Comparison of ENCODE assay signal across 11 mouse cellular contexts in genomic region chr13:77548386-77548695, GRCm38 (mm10).
DNase-seq lines count a peak whose midpoint lies in the region; ATAC-seq and TF ChIP-seq lines count a peak whose summit lies in the region.
"Had no signal": no experiment of that assay in that cellular context is flagged by ENCODE, and none has a peak within 500 bp of the region (broad histone marks: within the 10 kb centered on the region; RNA-seq: fewer than 3 reads in every experiment).

No protein-coding gene starts in this region.

- no peaks in the 10 kb centered on the region for H3K27me3 ChIP-seq in kidney, postnatal 0 days (ENCODE audit: insufficient read depth, low read length)
- H3K27me3 ChIP-seq in hindbrain, embryonic 13.5 days: no peaks in the 10 kb centered on the region
- H3K27me3 ChIP-seq: CH12.LX had no signal

- H3K4me1 ChIP-seq in kidney, postnatal 0 days (replicated peaks; ENCODE audit: insufficient read depth, low read length): no peaks in the 10 kb centered on the region
- peaks cover 7% of the 10 kb centered on the region; the same call in 1 of the 2 replicates for H3K4me1 ChIP-seq in hindbrain, embryonic 13.5 days (replicated peaks)

- TF ChIP-seq CTCF in kidney, postnatal 0 days (IDR thresholded peaks at IDR 0.05; ENCODE audit: low read depth): no peak

- no peak overlapping the region for H3K27ac ChIP-seq in kidney, postnatal 0 days
- H3K27ac ChIP-seq in hindbrain, embryonic 13.5 days: no peak overlapping the region

- ATAC-seq in kidney, postnatal 0 days (replicated peaks; ENCODE audit: low FRiP score, low read depth): no peak
- peak; percentile 90 for ATAC-seq in hindbrain, embryonic 13.5 days (ENCODE audit: low FRiP score)

- H3K4me2 ChIP-seq in kidney, postnatal 0 days (ENCODE audit: low read length): peak overlapping the region; percentile 10; the same call in 1 of the 2 replicates
- peak overlapping the region; percentile 49 for H3K4me2 ChIP-seq in hindbrain, embryonic 13.5 days

- no peak overlapping the region for H3K4me3 ChIP-seq in kidney, postnatal 0 days (replicated peaks; ENCODE audit: low read depth, low read length)
- H3K4me3 ChIP-seq in hindbrain, embryonic 13.5 days: peak overlapping the region; percentile 22
- H3K4me3 ChIP-seq: erythroblast, embryonic 14.5 days had no signal

- no peaks in the 10 kb centered on the region for H3K9me3 ChIP-seq in kidney, postnatal 0 days (replicated peaks; ENCODE audit: low read length)
- H3K9me3 ChIP-seq in hindbrain, embryonic 13.5 days: no peaks in the 10 kb centered on the region

- 17% methylated on average over 3 of the region's 3 CpGs for WGBS in kidney, postnatal 0 days
- 2% methylated on average over 3 of the region's 3 CpGs for WGBS in hindbrain, embryonic 13.5 days

- no peaks in the 10 kb centered on the region for H3K36me3 ChIP-seq in kidney, postnatal 0 days (ENCODE audit: insufficient read depth, low read length)
- no peaks in the 10 kb centered on the region for H3K36me3 ChIP-seq in hindbrain, embryonic 13.5 days

- no peak for DNase-seq in kidney, postnatal 0 days (ENCODE audit: low spot score)
- DNase-seq in kidney, postnatal 14 days: no peak
- peak; percentile 22 for DNase-seq in embryo, embryonic 11.5 days (ENCODE audit: low read depth, low spot score)
- DNase-seq in neural tube, embryonic 10.5 days (ENCODE audit: extremely low spot score, low spot score): peak; percentile 49
- DNase-seq in gastrocnemius, adult 18-20 months (ENCODE audit: low spot score): no peak
- DNase-seq in adipocyte (ENCODE audit: low spot score): no peak
- DNase-seq in heart, postnatal 4 days: no peak
- DNase-seq: heart, postnatal 10 days had no signal

- H3K9ac ChIP-seq in kidney, postnatal 0 days (ENCODE audit: low read depth, low read length): no peak overlapping the region
- H3K9ac ChIP-seq in hindbrain, embryonic 13.5 days: no peak overlapping the region

Comparison
In these comparisons a context has a peak if more than half of its experiments do, and no peak if none do; other contexts are left out.
1. DNase-seq: peak in embryo, embryonic 11.5 days (single experiment) and neural tube, embryonic 10.5 days (single experiment); none in kidney, postnatal 0 days (single experiment), kidney, postnatal 14 days (single experiment), gastrocnemius, adult 18-20 months (single experiment), adipocyte (single experiment) and heart, postnatal 4 days (single experiment).